Comparison of ENCODE assay signal across 8 mouse cellular contexts in genomic region chr3:159840817-159841390, GRCm38 (mm10). TPM values are rescaled to one million over a fixed set of nuclear protein-coding genes. Genes with fewer than 3 reads are reported as not detected.
A peak's percentile ranks its signal among the peaks of the same experiment; 100 is the strongest.
DNase-seq lines count a peak whose midpoint lies in the region; ATAC-seq and TF ChIP-seq lines count a peak whose summit lies in the region.

No protein-coding gene starts in this region.

- intact Hi-C loops in left cerebral cortex, adult 2 months (cut with DNase I) = loop anchor here (5.0 kb wide), 1 partner anchor 41 kb away; no protein-coding TSS in a partner anchor

- no peaks in the 10 kb centered on the region for H3K9me3 ChIP-seq in liver, embryonic 16.5 days (replicated peaks; ENCODE audit: control insufficient read depth, low read length)

- peak; percentile 16 to 24 for DNase-seq in left cerebral cortex, adult 2 months (ENCODE audit: extremely low spot score in 1 of 2, low spot score in 2 of 2)
- no peak for DNase-seq in left cerebral cortex, adult 11 months (ENCODE audit: low spot score)
- peak; percentile 18 to 25 for DNase-seq in heart, adult 9 months (ENCODE audit: low spot score in 2 of 2)
- DNase-seq in kidney, adult 11 months = peak; percentile 21
- DNase-seq in neural tube, embryonic 10.5 days (ENCODE audit: extremely low spot score, low spot score) = peak; percentile 57
- DNase-seq in urinary bladder, postnatal 25 days (ENCODE audit: low spot score) = peak; percentile 17

- 6% methylated on average over 12 of the region's 12 CpGs for WGBS in liver, embryonic 16.5 days (ENCODE audit: insufficient replicate concordance)

- H3K27me3 ChIP-seq in liver, embryonic 16.5 days (ENCODE audit: control insufficient read depth, insufficient read depth, low read depth, low read length) = no peaks in the 10 kb centered on the region; the same call in 1 of the 2 replicates

- H3K4me2 ChIP-seq in liver, embryonic 16.5 days (ENCODE audit: low read depth, low read length) = peak overlapping the region; percentile 69

- H3K27ac ChIP-seq in left cerebral cortex, adult 2 months = peak overlapping the region; percentile 88
- peak overlapping the region; percentile 18; the same call in 1 of the 2 replicates for H3K27ac ChIP-seq in brown adipose tissue, adult 24 weeks (replicated peaks; ENCODE audit: low read depth, low read length)
- H3K27ac ChIP-seq in liver, embryonic 16.5 days (ENCODE audit: low read length) = no peak overlapping the region

- no peak for TF ChIP-seq CTCF in left cerebral cortex, adult 2 months (IDR thresholded peaks at IDR 0.05)

- H3K9ac ChIP-seq in liver, embryonic 16.5 days (ENCODE audit: low read depth, low read length) = peak overlapping the region; percentile 13; the same call in 1 of the 2 replicates

- H3K36me3 ChIP-seq in liver, embryonic 16.5 days (ENCODE audit: control insufficient read depth, insufficient read depth) = no peaks in the 10 kb centered on the region

- peaks cover 2% of the 10 kb centered on the region; the same call in 1 of the 2 replicates for H3K4me1 ChIP-seq in brown adipose tissue, adult 24 weeks (ENCODE audit: control insufficient read depth, insufficient read depth, insufficient read length, low read length)
- H3K4me1 ChIP-seq in liver, embryonic 16.5 days (ENCODE audit: control insufficient read depth, low read depth, low read length) = no peaks in the 10 kb centered on the region

- H3K4me3 ChIP-seq in left cerebral cortex, adult 2 months = peak overlapping the region; percentile 61
- peak overlapping the region; percentile 61 for H3K4me3 ChIP-seq in brown adipose tissue, adult 24 weeks (ENCODE audit: insufficient read depth, low read depth, low read length)
- peak overlapping the region; percentile 55 for H3K4me3 ChIP-seq in liver, embryonic 16.5 days (ENCODE audit: low read depth, low read length)

- ATAC-seq in liver, embryonic 16.5 days (ENCODE audit: low read depth) = no peak

RNA-seq across cellular contexts. Expression of gene Wls, which starts 1.4 kb away (rescaled TPM):
- 10 to 100 TPM; 34.8 to 43.1 TPM for total RNA-seq in left cerebral cortex, adult 2 months (2021)
- polyA plus RNA-seq in brown adipose tissue, adult 24 weeks (2012; ENCODE audit: insufficient read depth, insufficient read length, missing spikeins) = 22.7 and 27.6 TPM in 2 replicates
- polyA plus RNA-seq in liver, embryonic 16.5 days (2015; fragmentation: Nextera tagmentation; extraction: Ambion mirVana) = 7.5 and 8.0 TPM in 2 replicates
